Mouse (Mus musculus): ENCODE data around the gene Eef1a2. TPM values are rescaled to one million over a fixed set of nuclear protein-coding genes. Genes with fewer than 3 reads are reported as not detected.

Gene Eef1a2
- total RNA-seq, 2 experiments from 2014 or later = 1,145 to 1,175 TPM

- H3K27ac ChIP-seq = peak within 1 kb of the TSS; percentile 97
- peak; percentile 48 for TF ChIP-seq CTCF (conservative IDR thresholded peaks at IDR 0.05)
- DNase-seq (ENCODE audit: low spot score in 2 of 2) = peak; percentile 91 to 97
- H3K4me3 ChIP-seq = peak within 1 kb of the TSS; percentile 88
These were observed 30.5 kb upstream of the Eef1a2 start, which contains the start of gene Ppdpf for GRCm38 (mm10) chr2:181187121-181188000. Gene Ppdpf, plus strand, starts transcription at chr2:181187247.

DNA sequence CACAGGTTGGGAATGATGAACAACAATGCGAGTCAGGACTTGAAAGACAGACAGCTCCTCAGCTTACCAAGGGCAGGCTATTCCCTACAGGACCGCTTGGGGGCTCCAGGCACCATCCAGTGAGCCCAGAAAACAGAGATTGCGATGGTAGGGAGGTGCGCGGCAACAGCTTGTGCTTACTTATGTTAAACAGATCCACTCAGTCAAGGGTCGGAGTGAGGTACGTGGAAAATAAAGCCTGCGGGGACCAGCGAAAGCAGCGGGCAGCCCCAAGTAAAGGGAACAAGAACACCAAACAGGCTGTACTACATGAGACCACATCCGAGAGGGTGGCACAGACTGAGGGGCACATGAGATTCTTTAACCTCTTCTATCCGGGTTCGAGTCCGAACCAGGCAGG lies 29.8 kb upstream of the Eef1a2 start:
- TF ChIP-seq CTCF (conservative IDR thresholded peaks at IDR 0.05) = peak; percentile 93

GRCm38 (mm10) chr2:181180898-181181297 lies 24.1 kb upstream of the Eef1a2 start:
- H3K4me3 ChIP-seq = no peak overlapping the region
- no peak overlapping the region for H3K27ac ChIP-seq
- no peak for TF ChIP-seq CTCF (conservative IDR thresholded peaks at IDR 0.05)
- no peak for DNase-seq (ENCODE audit: low spot score in 2 of 2)

More for the DNA sequence above, 29.8 kb upstream of the Eef1a2 start:
- DNase-seq (ENCODE audit: low spot score in 2 of 2) = peak; percentile 89
- peak overlapping the region; percentile 97 for H3K27ac ChIP-seq
- peak overlapping the region; percentile 88 for H3K4me3 ChIP-seq

DNA sequence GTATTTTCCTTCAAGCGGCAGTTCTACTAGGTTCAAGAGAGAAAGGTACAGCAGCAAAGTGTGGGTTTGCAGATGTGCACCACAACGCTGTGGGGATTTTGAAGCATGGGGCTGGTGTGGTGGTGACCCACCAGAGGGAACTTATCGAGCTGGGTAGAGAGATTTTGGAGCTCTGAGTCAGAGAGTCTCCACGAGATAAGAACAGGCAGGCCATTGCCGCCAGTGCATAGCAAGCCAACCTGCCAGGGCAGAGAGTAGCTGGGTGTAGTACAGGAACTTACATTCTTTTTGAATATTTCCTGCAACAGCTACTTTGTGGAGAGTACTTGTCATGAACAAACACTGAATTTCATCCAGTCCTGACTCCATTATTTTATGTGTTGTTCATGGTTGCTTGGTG lies 21.7 kb upstream of the Eef1a2 start:
- TF ChIP-seq CTCF (conservative IDR thresholded peaks at IDR 0.05) = no peak
- H3K4me3 ChIP-seq = no peak overlapping the region

DNA sequence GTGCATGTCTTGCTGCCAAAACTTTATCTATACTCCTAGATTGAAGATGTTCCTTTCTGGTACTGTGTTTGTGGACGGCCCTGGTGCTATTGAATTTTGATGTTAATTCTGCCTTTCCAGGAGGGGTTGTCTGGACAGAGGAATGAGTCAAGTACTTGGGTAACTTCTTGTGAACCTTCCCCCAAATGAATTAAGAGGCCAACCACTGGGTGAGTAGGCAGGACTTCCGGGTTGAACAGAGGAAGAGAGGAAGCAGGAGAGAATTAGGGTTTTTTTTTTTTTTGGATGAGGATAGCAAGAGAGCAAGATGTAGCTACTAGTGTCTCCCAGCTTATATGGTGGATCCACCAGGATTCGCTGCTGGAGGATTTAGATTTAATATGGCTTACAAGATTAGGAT lies 21.2 kb upstream of the Eef1a2 start:
- TF ChIP-seq CTCF (conservative IDR thresholded peaks at IDR 0.05) = no peak
- Histone ChIP-seq H3K27ac (no peak overlapping the region), H3K4me3 (no peak overlapping the region)
- no peak for DNase-seq (ENCODE audit: low spot score in 2 of 2)

More for the DNA sequence above, 21.7 kb upstream of the Eef1a2 start:
- no peak overlapping the region for H3K27ac ChIP-seq
- no peak for DNase-seq (ENCODE audit: low spot score in 2 of 2)

DNA sequence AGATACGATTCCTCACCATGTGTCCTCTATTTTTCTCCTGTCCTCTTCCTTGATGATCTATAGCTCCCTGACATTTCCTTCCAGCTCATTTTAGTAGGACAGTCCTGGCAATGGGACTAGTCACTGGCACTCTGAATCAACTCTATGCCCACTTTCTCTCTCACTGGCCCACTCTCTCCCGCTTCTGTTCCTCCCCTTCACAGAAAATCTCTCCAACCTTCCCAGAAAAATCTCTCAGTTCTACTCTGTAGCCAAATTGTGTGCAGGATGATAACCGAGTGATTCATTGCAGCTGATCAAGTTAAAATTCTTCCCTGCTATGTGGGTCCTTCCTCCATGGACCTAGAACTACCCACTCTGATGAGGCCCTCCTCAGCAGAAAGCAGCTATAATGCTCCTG lies 17.8 kb upstream of the Eef1a2 start:
- Histone ChIP-seq H3K27ac (no peak overlapping the region), H3K4me3 (no peak overlapping the region)
- DNase-seq (ENCODE audit: low spot score in 2 of 2) = no peak
- no peak for TF ChIP-seq CTCF (conservative IDR thresholded peaks at IDR 0.05)

GRCm38 (mm10) chr2:181166469-181166868 lies 9.7 kb upstream of the Eef1a2 start:
- H3K27ac ChIP-seq = no peak overlapping the region
- no peak overlapping the region for H3K4me3 ChIP-seq
- DNase-seq (ENCODE audit: low spot score in 2 of 2) = no peak
- TF ChIP-seq CTCF (conservative IDR thresholded peaks at IDR 0.05) = no peak

DNA sequence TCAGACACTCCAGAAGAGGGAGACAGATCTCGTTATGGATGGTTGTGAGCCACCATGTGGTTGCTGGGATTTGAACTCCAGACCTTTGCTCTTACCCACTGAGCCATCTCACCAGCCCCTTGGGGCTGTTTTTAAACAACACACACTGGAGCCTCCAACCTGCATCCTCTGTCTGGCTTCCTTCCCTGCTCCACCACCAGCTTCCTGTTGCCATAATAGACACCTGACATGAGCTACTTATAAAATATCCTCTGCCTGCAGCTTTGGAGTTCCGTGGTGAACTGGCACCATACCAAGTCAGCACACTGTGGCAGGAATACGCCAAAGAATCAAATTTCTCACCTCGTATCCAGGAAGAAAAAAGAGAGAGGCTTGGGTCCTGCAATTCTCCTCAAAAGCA lies 4.0 kb upstream of the Eef1a2 start:
- peak in 1 of 2 experiments; percentile 11 for DNase-seq (ENCODE audit: low spot score in 2 of 2)
- no peak overlapping the region for H3K4me3 ChIP-seq
- TF ChIP-seq CTCF (conservative IDR thresholded peaks at IDR 0.05) = no peak; the same call in 1 of the 2 replicates
- H3K27ac ChIP-seq = no peak overlapping the region

- TF ChIP-seq CTCF (conservative IDR thresholded peaks at IDR 0.05) = no peak
- H3K4me3 ChIP-seq = peak overlapping the region; percentile 33
- H3K27ac ChIP-seq = peak overlapping the region; percentile 99
- peak; percentile 64 to 89 for DNase-seq (ENCODE audit: low spot score in 2 of 2)
These were observed 3.0 kb upstream of the Eef1a2 start for GRCm38 (mm10) chr2:181159771-181160170.

- peak overlapping the region; percentile 33; the same call in 1 of the 2 replicates for H3K4me3 ChIP-seq
- DNase-seq (ENCODE audit: low spot score in 2 of 2) = peak; percentile 63 to 79
- TF ChIP-seq CTCF (conservative IDR thresholded peaks at IDR 0.05) = no peak
- H3K27ac ChIP-seq = peak overlapping the region; percentile 99
These were observed 2.3 kb upstream of the Eef1a2 start for GRCm38 (mm10) chr2:181159091-181159514.

DNA sequence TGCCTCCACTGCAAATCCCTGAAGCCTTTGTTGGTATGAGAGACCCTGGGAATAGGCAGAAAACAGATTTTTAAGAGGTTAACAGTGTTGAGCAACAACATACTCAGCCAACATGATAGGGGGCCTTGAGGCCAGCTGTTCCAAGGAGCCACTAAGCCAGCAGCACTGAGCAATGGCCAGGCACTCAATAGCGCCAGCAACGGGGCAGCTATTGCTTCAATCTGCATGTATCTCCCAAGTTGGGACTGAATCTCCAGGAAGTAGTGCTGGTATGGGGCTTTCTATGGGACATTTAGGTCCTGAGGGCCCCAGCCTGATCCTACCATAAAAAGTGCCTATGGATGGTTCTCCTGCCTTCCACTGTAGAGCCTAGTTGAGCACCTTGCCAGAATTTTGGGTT lies 1.7 kb upstream of the Eef1a2 start:
- DNase-seq (ENCODE audit: low spot score in 2 of 2) = no peak
- H3K27ac ChIP-seq = peak overlapping the region; percentile 99
- no peak for TF ChIP-seq CTCF (conservative IDR thresholded peaks at IDR 0.05)
- H3K4me3 ChIP-seq = no peak overlapping the region

DNA sequence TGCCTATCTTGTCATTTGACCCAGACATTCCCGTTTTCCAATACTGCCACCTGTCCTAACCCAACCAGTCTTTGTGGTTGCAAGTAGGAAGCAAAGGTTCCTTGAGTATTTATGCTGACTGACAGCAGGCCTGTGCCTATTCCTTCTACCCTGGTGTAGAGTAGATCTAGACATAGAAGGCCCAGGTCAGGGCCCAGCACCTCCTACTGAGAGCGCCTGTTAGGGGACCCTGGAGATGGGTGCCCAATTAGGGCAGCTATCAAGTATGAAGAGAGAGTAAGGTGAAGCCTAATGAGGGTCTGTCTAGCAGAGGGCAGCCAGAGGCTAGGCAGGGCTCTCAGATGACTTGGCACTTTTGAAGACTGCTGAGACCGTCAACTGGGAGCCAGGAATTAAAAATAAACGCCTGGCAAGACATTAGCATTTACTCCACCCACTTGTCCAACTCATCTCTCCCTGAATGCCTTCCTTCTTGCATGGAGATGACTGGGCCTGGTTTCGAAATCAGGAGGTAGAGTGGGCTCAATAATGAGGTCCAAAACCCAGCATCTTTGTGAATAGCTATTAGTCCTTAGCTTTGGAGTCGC lies 995 bp upstream of the Eef1a2 start:
- DNase-seq (ENCODE audit: low spot score in 2 of 2) = no peak
- Histone ChIP-seq H3K27ac (peak overlapping the region; percentile 99), H3K4me3 (no peak overlapping the region)
- no peak for TF ChIP-seq CTCF (conservative IDR thresholded peaks at IDR 0.05)

DNA sequence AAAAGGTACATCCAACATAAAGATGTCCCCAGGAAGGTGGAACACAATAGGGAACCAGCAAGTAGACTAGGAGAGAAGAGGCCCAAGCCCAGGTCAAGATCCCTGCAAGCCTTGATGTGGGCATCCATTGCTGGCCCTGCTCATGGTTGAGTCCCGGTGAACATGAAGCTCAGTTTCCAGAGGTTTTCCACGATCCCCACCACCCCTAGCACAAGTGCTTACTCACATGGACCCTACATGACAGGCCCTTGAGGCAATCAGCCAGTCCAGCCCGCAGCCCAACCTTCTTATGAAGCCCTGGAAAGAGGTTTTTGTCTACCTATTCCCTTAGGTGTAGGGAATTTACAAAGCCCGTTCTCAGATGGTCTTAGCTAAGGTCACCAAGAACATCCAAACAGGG lies 366 bp upstream of the Eef1a2 start:
- H3K27ac ChIP-seq = peak overlapping the region; percentile 99
- no peak for TF ChIP-seq CTCF (conservative IDR thresholded peaks at IDR 0.05)
- no peak for DNase-seq (ENCODE audit: low spot score in 2 of 2)
- H3K4me3 ChIP-seq = peak overlapping the region; percentile 79
